Comparison of ENCODE assay signal across 19 mouse cellular contexts in the genomic region with DNA sequence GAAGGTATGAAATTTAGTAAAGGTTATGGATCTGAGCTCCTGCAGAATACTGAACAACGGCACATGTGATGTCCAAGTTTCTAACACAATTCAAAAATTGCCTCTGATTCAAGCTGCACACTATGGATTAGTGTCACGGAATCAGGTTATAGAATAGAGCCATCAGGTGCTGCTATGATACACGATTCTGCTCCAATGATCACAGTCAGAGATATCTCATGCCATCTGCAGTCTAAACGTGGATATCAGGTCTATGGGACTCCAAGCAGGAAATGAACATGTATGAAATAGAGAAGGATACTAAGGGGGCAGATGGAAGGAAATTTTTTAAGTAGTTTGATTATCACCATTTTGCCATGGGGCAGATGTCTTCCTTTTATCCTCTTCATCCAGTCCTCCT.
DNase-seq lines count a peak whose midpoint lies in the region; ATAC-seq and TF ChIP-seq lines count a peak whose summit lies in the region.
"Had no signal": no experiment of that assay in that cellular context is flagged by ENCODE, and none has a peak within 500 bp of the region (broad histone marks: within the 10 kb centered on the region; RNA-seq: fewer than 3 reads in every experiment).

No protein-coding gene starts in this region.

- 69% methylated on average over 4 of the region's 4 CpGs for WGBS in midbrain, embryonic 12.5 days
- 59% methylated on average over 4 of the region's 4 CpGs for WGBS in midbrain, embryonic 14.5 days

- no peaks in the 10 kb centered on the region for H3K27me3 ChIP-seq in midbrain, embryonic 12.5 days
- H3K27me3 ChIP-seq in midbrain, embryonic 14.5 days (ENCODE audit: control insufficient read depth, insufficient read depth, low read length) = no peaks in the 10 kb centered on the region
- H3K27me3 ChIP-seq: embryonic facial prominence, embryonic 15.5 days; heart, embryonic 12.5 days; hindbrain, embryonic 15.5 days had no signal

- TF ChIP-seq POLR2A in brain, embryonic 14.5 days (IDR thresholded peaks at IDR 0.05; ENCODE audit: borderline replicate concordance, extremely low read depth, insufficient read depth, insufficient read length, poor library complexity, severe bottlenecking) = no peak

- H3K36me3 ChIP-seq in midbrain, embryonic 12.5 days = no peaks in the 10 kb centered on the region
- no peaks in the 10 kb centered on the region for H3K36me3 ChIP-seq in midbrain, embryonic 14.5 days (ENCODE audit: control insufficient read depth, insufficient read depth, low read length)
- H3K36me3 ChIP-seq: embryonic facial prominence, embryonic 15.5 days; forebrain, embryonic 10.5 days; heart, embryonic 12.5 days; hindbrain, embryonic 15.5 days had no signal

- peak; percentile 40 for DNase-seq in cerebellum, adult 9-11 months
- no peak for DNase-seq in cerebellum, adult 18-20 months
- DNase-seq in midbrain, embryonic 14.5 days = no peak
- peak; percentile 18 for DNase-seq in brain, embryonic 14.5 days (ENCODE audit: low read depth)
- DNase-seq in liver = no peak
- DNase-seq: adrenal gland, adult 2 months; adrenal gland, postnatal 25 days; cerebellum, postnatal 10 days; embryo, embryonic 11 days; gastrocnemius, adult 2 months; gastrocnemius, postnatal 25 days; kidney, adult 11 months had no signal

- H3K27ac ChIP-seq in midbrain, embryonic 12.5 days (replicated peaks) = 0 out of 2 replicates have a peak overlapping the region, but pooled peaks have one; percentile 6
- no peak overlapping the region; the same call in 1 of the 2 replicates for H3K27ac ChIP-seq in midbrain, embryonic 14.5 days (replicated peaks; ENCODE audit: low read depth, low read length)
- H3K27ac ChIP-seq: embryonic facial prominence, embryonic 15.5 days; forebrain, embryonic 10.5 days; gastrocnemius, adult 2 months; hindbrain, embryonic 15.5 days had no signal

- H3K4me3 ChIP-seq in midbrain, embryonic 12.5 days = no peak overlapping the region
- H3K4me3 ChIP-seq in midbrain, embryonic 14.5 days (replicated peaks; ENCODE audit: low read depth, low read length) = no peak overlapping the region
- H3K4me3 ChIP-seq: embryonic facial prominence, embryonic 15.5 days; erythroblast, embryonic 14.5 days; forebrain, embryonic 10.5 days; gastrocnemius, adult 2 months; heart, embryonic 12.5 days; hindbrain, embryonic 15.5 days had no signal

- H3K4me1 ChIP-seq in midbrain, embryonic 12.5 days = peaks cover 9% of the 10 kb centered on the region
- peaks cover 8% of the 10 kb centered on the region; the same call in 1 of the 2 replicates for H3K4me1 ChIP-seq in midbrain, embryonic 14.5 days (ENCODE audit: control insufficient read depth, insufficient read depth, low read length)
- H3K4me1 ChIP-seq: embryonic facial prominence, embryonic 15.5 days; heart, embryonic 12.5 days had no signal

- ATAC-seq in midbrain, embryonic 12.5 days (ENCODE audit: low FRiP score, low read depth) = no peak
- no peak for ATAC-seq in midbrain, embryonic 14.5 days (ENCODE audit: low FRiP score, low TSS enrichment)
- ATAC-seq: forebrain, embryonic 14.5 days had no signal

- TF ChIP-seq CTCF in brain, embryonic 14.5 days (IDR thresholded peaks at IDR 0.05; ENCODE audit: borderline replicate concordance, extremely low read depth, insufficient read depth, insufficient read length) = no peak

- H3K4me2 ChIP-seq in midbrain, embryonic 12.5 days (replicated peaks) = no peak overlapping the region
- no peak overlapping the region for H3K4me2 ChIP-seq in midbrain, embryonic 14.5 days (ENCODE audit: low read length)
- H3K4me2 ChIP-seq: embryonic facial prominence, embryonic 15.5 days; heart, embryonic 12.5 days; hindbrain, embryonic 15.5 days had no signal

- H3K9ac ChIP-seq in midbrain, embryonic 12.5 days (replicated peaks) = no peak overlapping the region
- no peak overlapping the region for H3K9ac ChIP-seq in midbrain, embryonic 14.5 days (replicated peaks; ENCODE audit: low read length)
- H3K9ac ChIP-seq: embryonic facial prominence, embryonic 15.5 days; heart, embryonic 12.5 days; hindbrain, embryonic 15.5 days had no signal

- H3K9me3 ChIP-seq in midbrain, embryonic 12.5 days = no peaks in the 10 kb centered on the region
- no peaks in the 10 kb centered on the region for H3K9me3 ChIP-seq in midbrain, embryonic 14.5 days (ENCODE audit: control insufficient read depth, low read length)
- H3K9me3 ChIP-seq: embryonic facial prominence, embryonic 15.5 days; forebrain, embryonic 10.5 days; heart, embryonic 12.5 days; hindbrain, embryonic 15.5 days had no signal

Comparison
In these comparisons a context has a peak if more than half of its experiments do, and no peak if none do; other contexts are left out.
1. DNase-seq: peak in cerebellum, adult 9-11 months (single experiment) and brain, embryonic 14.5 days (single experiment); none in cerebellum, adult 18-20 months (0 of 2), midbrain, embryonic 14.5 days (single experiment) and liver (single experiment).